ENCODE assay signal across 21 mouse cellular contexts in genomic region chr10:89588708-89589107, GRCm38 (mm10). TPM values are rescaled to one million over a fixed set of nuclear protein-coding genes. Genes with fewer than 3 reads are reported as not detected.
"Had no signal": no experiment of that assay in that cellular context is flagged by ENCODE, and none has a peak within 500 bp of the region (broad histone marks: within the 10 kb centered on the region; RNA-seq: fewer than 3 reads in every experiment).

No protein-coding gene starts in this region.

- H3K9ac ChIP-seq: neural tube, embryonic 12.5 days; neural tube, embryonic 13.5 days; neural tube, embryonic 15.5 days; stomach, embryonic 15.5 days had no signal

- H3K27ac ChIP-seq: neural tube, embryonic 12.5 days; neural tube, embryonic 13.5 days; neural tube, embryonic 15.5 days; stomach, embryonic 15.5 days; stomach, postnatal 0 days had no signal

- DNase-seq: retina, postnatal 1 day; right cerebral cortex, adult 18-20 months; right cerebral cortex, postnatal 14 days; right cerebral cortex, postnatal 25 days; right cerebral cortex, postnatal 4 days; spleen, adult 18-20 months; thymus, adult 18-20 months; thymus, adult 2 months; thymus, postnatal 14 days; thymus, postnatal 25 days; thymus, postnatal 36 days had no signal

- H3K36me3 ChIP-seq: neural tube, embryonic 12.5 days; neural tube, embryonic 13.5 days; neural tube, embryonic 15.5 days; stomach, embryonic 15.5 days had no signal

- H3K4me2 ChIP-seq: neural tube, embryonic 12.5 days; neural tube, embryonic 13.5 days; neural tube, embryonic 15.5 days; stomach, embryonic 15.5 days had no signal

- H3K4me1 ChIP-seq: neural tube, embryonic 12.5 days; stomach, embryonic 15.5 days had no signal

- H3K9me3 ChIP-seq: neural tube, embryonic 12.5 days; neural tube, embryonic 13.5 days; neural tube, embryonic 15.5 days; stomach, embryonic 15.5 days had no signal

- H3K4me3 ChIP-seq: neural tube, embryonic 12.5 days; neural tube, embryonic 13.5 days; neural tube, embryonic 15.5 days; stomach, embryonic 15.5 days had no signal

- H3K27me3 ChIP-seq: neural tube, embryonic 12.5 days; neural tube, embryonic 13.5 days; neural tube, embryonic 15.5 days; stomach, embryonic 15.5 days had no signal

RNA-seq across cellular contexts. Expression of gene Slc17a8, which starts 32.3 kb away (rescaled TPM):
- polyA plus RNA-seq: small intestine, adult 2 months; spleen, adult 2 months; stomach, embryonic 14.5 days; stomach, embryonic 15.5 days; stomach, postnatal 0 days had no signal

RNA-seq across cellular contexts. Expression of gene Nr1h4, which starts 55.3 kb away (rescaled TPM):
- total RNA-seq: neutrophil, adult 5-6 weeks had no signal
- polyA plus RNA-seq: neural tube, embryonic 12.5 days; neural tube, embryonic 13.5 days; neural tube, embryonic 14.5 days; neural tube, embryonic 15.5 days had no signal
